Mouse (Mus musculus): ENCODE measurements at regions not wholly inside any gene's neighbourhood (a gene's known extent, or its start where the extent isn't known, plus 50 kb on each side); places are given as distances from the start of the nearest gene placed in this dataset.
"Not testable (repeated sequence)": the region's sequence is repeated elsewhere in the genome, so short reads cannot be mapped to it uniquely, and the experiment has no call there.

DNA sequence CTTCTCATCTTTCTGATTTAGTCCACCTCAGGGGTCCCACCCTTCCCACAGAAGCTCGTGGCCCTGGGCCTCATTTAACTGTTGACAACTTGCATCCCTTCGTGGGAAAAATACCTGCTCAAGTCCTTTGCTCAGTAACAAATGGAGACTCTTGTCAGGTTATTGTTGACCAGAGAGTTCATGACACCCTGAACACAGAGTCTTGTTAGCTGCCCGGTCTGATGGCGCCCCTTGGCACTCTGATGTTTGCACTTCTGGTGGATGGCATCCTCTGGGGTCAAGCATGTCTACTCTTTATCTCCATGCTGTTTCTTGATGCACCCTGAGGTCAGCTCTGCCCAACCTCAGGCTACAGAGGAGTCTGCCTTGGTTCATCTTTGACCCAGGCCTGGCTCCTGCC lies 157.6 kb upstream of the Trpc7 start:
- DNase-seq (ENCODE audit: low spot score in 2 of 2), result no peak

DNA sequence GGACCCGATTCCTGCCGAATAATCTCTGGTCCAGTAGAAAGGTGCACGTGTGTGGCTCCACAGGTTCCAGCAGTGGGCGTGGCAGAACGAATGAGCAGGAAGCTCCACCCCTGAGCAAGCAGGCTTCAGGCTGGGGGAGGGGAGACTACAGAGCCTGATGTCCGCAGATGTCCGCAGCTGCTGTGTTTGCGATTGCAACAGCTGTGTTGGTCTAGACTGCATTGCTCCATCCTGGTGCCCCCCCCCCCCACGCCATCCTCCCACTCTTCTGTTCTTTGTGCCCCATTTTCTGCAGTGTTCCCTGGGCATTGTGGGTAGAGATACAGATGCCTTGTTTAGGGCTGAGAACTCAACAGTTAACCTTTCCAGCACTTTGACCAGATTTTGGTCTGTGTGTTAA lies 150.3 kb upstream of the Trpc7 start:
- DNase-seq (ENCODE audit: low spot score in 2 of 2), result not testable (repeated sequence)

DNA sequence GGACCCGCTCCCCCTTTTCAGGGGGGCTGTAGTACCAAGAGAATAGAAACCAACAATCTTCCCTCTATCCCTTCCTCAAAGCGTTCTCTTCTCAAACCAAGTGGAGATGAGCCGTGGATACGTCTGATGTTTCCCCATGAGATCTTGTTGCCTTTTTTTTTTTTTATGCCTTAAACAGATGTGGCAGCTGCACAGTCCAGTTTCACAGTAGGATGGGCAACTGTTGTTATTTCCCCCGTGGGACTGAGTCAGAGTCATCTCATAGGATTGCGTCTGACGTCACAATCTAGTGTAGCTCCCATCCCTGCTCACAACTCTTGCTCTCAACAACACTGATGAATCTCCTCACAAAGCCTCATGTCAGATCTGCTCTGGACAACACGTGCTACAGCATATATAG lies 148.7 kb upstream of the Trpc7 start:
- no peak for DNase-seq (ENCODE audit: low spot score in 2 of 2)

DNA sequence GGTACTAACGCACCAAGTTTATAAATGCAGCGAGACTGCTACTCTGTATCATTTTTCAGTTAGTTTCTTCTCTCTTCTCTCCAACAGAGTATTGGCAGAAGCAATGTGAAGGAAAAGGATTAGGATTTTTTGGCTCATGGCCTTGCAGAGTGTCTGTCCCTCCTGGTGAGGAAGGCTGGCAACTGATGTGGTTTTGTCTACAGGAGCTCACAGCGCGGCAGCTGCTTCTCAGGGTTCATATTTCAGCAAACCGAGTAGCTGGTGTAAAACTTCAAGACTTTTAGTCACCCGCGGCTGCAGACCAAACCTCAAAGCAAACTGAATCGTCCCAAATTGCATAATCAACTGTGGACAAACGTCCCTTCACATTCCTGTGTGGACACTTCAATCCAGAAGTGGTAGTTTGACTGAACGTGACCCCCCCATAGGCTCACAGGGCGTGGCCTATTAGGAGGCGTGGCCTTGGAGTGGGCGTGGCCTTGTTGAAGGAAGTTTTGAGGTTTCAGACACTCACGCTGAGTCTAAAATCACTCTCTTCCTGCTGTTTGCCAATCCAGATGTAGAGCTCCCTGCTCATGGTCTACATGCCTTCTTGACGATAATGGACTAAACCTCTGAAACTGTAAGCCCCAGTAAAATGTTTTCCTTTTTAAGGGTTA lies 147.7 kb upstream of the Trpc7 start:
- no peak for DNase-seq (ENCODE audit: low spot score in 2 of 2)

DNA sequence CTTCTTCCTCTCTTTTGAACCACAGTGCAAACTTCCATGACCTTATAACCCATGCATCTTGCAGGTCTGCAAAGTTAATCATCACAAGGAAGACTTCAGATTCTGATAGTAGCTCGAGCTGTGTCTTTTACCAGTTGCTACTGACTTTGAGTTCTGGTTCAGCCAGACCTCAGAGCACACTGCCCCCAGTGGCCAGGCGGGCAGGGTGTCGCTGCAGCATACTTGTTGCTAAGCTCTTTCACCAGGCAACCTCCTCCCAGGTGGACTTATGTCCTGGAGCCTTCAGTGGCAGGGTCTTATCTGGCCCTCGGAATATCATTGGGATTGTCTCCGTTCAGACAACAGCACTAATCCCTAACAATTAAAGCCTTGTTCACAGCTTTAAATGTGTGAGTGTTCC lies 146.7 kb upstream of the Trpc7 start:
- DNase-seq (ENCODE audit: low spot score in 2 of 2), result no peak

DNA sequence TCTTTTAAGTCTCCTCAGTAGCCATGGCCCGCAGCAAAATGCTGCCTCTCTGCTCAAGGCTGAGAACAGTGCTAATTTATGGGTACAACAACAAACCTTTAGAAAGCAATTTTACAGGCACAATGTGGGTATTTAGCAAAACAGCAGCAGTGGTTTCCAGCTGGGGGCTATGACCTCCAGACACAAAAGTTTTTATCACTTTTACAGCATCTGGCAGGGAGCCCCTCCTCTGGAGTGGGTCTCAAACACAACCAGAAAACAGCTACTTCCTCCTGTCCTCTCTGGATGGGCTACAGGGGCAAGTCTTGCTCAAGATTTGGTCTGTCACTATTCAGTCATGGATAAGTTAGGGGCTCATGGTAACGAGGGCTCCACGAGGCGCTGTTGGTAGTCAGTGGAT lies 137.1 kb upstream of the Trpc7 start:
- no peak for DNase-seq (ENCODE audit: low spot score in 2 of 2)

DNA sequence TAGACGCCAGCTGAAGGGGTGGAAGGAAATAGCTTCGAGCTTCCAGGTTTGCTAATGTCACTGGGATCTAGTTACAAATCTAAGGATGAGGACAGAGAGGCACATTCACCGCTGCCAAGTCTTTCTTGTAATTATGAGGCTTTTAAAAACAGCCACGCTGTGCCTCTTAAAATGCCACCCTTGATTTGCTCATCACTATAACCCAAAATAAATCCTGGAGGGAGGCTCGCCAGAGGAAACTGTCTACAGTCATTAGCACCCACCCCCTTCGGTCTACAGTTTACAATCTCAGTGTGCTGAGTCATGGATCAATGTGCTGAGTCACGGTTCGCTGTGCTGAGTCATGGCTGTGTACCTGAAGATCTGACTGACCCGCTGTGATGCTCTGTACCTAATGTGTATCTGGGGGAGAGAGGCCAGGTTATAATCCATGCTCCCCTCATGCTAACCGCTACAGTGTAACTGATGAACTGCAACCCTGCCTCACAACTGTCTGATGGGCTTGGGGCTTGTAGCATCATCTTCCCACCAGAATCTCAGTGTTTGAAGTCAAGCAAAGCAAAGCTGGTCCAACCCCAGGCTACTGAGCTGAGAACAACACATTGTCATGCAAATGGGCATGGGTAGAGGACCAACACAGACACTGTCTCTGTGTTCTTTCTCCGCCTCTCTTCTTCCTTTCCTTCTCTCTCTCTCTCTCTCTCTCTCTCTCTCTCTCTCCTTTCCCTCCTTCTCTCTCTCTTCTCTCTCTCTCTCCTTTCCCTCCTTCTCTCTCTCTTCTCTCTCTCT lies 122.0 kb upstream of the Trpc7 start:
- DNase-seq (ENCODE audit: low spot score in 2 of 2), result no peak

DNA sequence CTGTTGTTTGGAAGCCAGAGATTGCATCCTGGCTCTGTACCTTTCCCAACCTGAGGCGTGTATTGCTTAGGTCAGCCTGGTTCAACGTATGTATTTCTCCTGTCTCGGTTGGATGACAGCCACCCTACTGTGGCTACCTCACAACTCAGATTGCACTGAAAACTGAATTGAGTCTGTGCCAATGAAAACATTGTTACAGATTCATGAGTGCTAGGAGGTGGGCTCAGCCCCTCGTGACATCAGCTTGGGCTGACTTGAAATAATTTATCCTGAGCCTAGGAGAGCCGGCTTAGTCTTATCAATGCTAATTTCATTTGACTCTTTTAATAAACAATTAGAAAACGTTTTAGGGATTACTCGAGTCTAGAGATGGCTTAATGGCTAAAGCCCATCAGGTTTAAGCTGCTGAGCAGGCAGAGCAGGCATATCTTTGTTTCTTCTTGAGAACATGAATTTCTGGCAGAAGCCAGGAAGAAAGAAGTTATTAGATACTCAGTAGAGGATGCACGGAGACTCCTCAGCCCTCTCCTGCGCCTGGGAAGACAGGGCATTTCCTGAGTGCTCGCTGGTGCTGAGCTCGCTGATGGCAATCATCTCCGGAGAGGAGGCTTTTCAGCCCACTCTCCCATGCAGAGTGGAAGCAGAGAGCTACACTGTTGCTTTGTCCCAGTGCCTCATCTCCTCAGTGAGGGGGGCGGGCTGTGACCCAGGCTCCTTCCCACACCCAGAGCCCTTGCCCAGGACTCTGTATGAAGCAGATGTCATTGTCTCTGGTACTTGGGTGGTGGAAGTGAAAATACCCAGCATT lies 120.9 kb upstream of the Trpc7 start:
- no peak for DNase-seq (ENCODE audit: low spot score in 2 of 2)

DNA sequence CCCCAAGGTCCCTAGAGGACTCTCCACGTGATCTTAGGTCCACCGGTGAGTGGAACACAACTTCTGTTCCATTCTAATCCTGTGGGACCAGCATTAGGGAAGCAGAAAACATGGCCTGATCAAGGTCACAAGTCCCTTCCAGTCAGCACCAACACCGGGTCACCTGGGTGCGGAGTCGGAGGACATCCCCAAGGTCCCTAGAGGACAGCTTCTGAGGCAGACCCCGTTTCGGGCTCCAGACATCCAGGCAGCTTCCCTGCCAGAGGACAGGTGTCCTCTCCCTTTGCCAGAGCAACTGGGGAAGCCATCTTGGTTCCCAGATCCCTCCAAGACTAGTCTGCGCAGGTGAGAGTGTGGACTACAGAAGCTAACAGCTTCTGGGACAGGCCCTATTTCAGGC lies 111.4 kb upstream of the Trpc7 start:
- not testable (repeated sequence) for DNase-seq (ENCODE audit: low spot score in 2 of 2)

DNA sequence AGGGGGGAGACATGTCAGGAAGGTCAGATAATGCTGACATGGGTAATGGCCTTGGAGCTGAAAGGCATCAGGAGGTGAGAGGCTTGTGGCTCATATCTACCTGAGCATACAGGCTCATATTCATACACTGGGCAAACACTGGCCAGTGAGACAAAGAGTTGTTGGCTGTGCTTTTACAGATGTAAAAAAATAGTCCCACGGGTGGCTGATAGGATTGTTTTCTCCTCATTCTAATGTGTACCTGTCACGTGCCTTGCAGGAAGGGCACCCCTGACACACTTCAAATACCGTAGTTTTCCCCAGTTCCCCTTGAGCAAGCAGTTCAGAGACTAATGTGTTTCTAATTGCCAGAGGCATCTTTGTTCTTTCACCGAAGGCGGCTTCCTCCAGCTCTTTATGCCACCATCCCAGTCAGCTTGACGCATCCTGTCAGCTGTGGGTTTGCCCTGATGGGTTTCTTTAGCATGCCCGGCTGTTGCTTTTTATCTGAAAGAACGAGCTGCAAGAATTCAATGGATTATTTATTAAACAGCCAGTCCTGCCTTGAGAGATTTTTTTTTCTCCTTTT lies 107.9 kb upstream of the Trpc7 start:
- no peak for DNase-seq (ENCODE audit: low spot score in 2 of 2)

DNA sequence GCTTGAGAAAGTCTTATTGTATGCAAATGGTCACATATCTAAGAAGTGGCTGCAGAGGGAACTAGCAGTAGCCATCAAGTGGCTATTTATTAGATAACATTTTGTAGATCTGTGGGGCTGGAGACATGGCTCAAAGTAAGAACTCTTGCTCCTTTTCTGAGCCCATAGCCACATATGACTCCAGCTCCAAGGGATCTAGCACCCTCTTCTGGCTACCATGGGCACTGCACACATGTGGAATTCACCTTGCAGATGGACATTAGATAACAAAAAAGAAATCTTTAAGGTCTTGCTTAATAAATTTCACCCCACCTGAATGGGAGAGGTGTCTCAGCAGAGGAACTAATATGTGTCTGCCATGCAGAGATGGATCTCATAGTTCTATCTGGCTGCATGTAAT lies 96.2 kb upstream of the Trpc7 start:
- no peak for DNase-seq (ENCODE audit: low spot score in 2 of 2)

DNA sequence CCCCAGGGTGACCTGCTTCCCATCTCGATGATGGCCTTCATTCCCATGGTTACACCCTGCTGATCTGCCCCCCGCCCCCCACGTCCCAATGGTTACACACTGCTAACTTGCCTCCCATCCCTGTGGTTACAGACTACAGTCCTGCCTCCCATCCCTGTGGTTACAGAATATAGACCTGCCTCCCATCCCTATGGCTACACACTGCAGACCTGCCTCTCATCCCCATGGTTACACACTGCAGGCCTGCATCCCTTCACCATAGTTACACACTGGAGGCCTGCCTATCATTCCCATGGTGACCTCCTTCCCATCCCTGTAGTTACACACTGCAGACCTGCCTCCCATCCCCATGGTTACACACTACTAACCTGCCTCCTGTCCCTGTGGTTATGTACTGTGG lies 78.3 kb upstream of the Trpc7 start:
- peak in 1 of 2 experiments; percentile 50 for DNase-seq (ENCODE audit: low spot score in 2 of 2)

DNA sequence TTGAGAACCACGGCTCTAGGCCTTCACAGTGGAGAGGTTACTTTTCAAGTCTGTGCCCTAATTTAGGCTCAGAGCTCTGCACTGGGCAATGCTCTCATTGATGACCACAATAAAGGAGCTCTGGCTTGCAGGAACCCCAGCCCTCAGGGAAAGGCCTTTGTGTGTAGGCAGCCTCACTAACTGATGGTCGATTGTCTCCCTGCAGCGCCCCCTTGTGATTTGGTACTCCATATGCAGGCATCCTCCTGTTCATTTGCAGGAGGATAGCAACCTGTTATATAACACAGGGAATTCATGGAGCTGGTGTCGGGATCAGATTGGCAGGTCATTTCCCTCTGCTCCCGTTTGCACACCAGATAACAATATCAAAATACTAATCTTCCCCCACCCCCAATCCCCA lies 59.6 kb upstream of the Trpc7 start:
- DNase-seq (ENCODE audit: low spot score in 2 of 2), result no peak

DNA sequence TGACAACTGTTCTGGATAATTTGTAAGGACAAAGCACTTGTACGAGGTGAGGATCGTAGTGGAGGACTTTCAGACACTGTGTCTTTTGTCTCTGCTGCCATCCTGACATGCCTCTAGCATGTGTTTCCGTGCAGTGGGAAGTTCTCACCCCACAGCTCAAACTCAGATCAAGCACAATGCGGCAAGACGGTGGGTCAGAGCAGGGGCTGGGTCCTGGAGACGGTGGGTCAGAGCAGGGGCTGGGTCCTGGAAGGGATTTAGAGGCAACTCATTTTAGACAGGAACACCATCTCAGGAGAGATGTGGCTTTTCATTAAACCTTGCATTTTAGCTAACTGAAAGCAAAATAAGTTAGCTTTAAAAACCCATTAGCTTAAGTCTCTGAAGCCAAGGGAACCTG lies 52.3 kb upstream of the Trpc7 start:
- peak in 1 of 2 experiments; percentile 15 for DNase-seq (ENCODE audit: low spot score in 2 of 2)

DNA sequence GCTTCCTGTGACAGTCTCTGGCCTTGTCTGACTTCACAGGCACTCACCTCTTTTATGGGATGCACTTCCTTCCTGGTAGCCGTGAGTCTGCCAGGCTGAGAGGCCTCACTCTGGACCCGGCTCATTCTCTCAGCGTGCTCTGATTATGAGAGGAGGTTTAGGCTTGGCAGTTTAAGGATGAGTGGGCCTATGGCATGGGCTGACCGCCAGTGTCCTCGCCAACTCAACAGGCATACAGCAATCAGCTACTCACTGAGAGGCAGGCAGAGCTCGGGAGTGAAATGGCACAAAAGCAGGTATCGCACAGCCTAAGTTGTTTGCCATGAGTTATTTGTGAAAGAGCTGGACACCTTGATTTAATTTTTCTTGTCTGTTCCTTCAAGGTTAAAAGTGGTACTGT lies 51.5 kb upstream of the Trpc7 start:
- peak in 1 of 2 experiments; percentile 11 for DNase-seq (ENCODE audit: low spot score in 2 of 2)

All from urinary bladder, postnatal 4 days (tissue).